Mouse (Mus musculus) limb, embryonic 13.5 days (tissue): ENCODE measurements at regions not wholly inside any gene's neighbourhood (a gene's known extent, or its start where the extent isn't known, plus 50 kb on each side); places are given as distances from the start of the nearest gene placed in this dataset.

Experiments
- ATAC-seq: fragments of 200-750 bp; cut with Nextera tagmentation; 2 replicates; pipeline ENCODE4 v1.8.0; 2017; ENCODE audit warnings: low read depth, moderate number of reproducible peaks, moderate TSS enrichment; ENCODE audit not compliant: low FRiP score
- H3K27ac ChIP-seq: fragments of 300-500 bp; sonication (generic); 2 replicates; pipeline ENCODE4 v1.5.1; 2015; ENCODE audit warnings: inconsistent platforms, mild to moderate bottlenecking, moderate library complexity
- H3K27me3 ChIP-seq: fragments of 300-500 bp; sonication (generic); 2 replicates; pipeline ENCODE4 v1.6.1; 2015; ENCODE audit warnings: mild to moderate bottlenecking, inconsistent platforms
- H3K36me3 ChIP-seq: fragments of 300-500 bp; sonication (generic); 2 replicates; pipeline ENCODE4 v1.6.1; 2015; ENCODE audit warnings: inconsistent platforms, mild to moderate bottlenecking, moderate library complexity
- H3K4me1 ChIP-seq: fragments of 300-500 bp; sonication (generic); 2 replicates; pipeline ENCODE4 v1.6.1; 2015; ENCODE audit warnings: inconsistent platforms
- H3K4me2 ChIP-seq: fragments of 300-500 bp; sonication (generic); replicated peaks from 2 replicates; pipeline ENCODE4 v1.6.1; 2015; ENCODE audit warnings: inconsistent platforms, mild to moderate bottlenecking, moderate library complexity
- H3K4me3 ChIP-seq: fragments of 300-500 bp; sonication (generic); 2 replicates; pipeline ENCODE4 v1.5.1; 2015; ENCODE audit warnings: moderate library complexity, mild to moderate bottlenecking, inconsistent platforms
- H3K9ac ChIP-seq: fragments of 300-500 bp; sonication (generic); 2 replicates; pipeline ENCODE4 v1.6.1; 2015; ENCODE audit warnings: mild to moderate bottlenecking, inconsistent platforms
- H3K9me3 ChIP-seq: fragments of 300-500 bp; sonication (generic); 2 replicates; pipeline ENCODE4 v1.6.1; 2016; ENCODE audit warnings: inconsistent platforms
- WGBS: fragments of 180-500 bp; shearing (Covaris S2); methylation state at CpG from one replicate; pipeline ENCODE4 v1.1.7; 2015; 5-methylcytosine and 5-hydroxymethylcytosine counted together

DNA sequence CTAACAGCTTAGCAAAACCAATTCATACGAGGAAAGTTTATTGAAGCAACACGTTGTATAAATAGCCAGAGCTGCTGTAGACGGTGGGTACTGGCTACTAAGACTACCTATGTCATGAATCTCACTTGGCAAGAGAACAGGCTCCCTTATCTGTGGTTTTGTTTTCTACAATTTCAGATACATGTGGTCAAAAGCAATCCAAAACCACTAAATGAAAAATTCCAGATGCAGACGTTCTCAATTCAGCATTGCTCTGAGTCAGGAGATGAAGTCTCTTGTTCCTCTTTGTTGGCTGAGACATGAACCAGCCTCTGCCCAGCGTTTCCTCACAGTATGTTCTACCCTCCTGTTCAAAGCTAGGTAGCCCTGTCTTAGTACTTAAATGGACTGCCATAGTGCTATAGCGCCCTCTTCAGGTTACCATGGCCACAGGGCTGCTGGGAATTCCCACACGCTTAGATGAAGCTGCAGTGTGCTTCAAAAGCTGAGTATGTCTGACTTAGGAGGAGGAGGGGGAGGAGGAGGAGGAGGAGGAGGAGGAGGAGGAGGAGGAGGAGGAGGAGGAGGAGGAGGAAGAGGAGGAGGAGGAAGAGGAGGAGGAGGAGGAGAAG is 119.0 kb upstream of the Smyd2 start:
- Histone ChIP-seq H3K9ac (no peak overlapping the region), H3K4me1 (0 out of 2 replicates have a peak, but pooled peaks cover 3% of the 10 kb centered on the region), H3K27me3 (peaks cover 4% of the 10 kb centered on the region; the same call in 1 of the 2 replicates), H3K9me3 (no peaks in the 10 kb centered on the region), H3K27ac (no peak overlapping the region), H3K4me2 (no peak overlapping the region), H3K36me3 (no peaks in the 10 kb centered on the region), H3K4me3 (no peak overlapping the region)
- no peak for ATAC-seq
- WGBS, result 57% methylated on average over 7 of the region's 7 CpGs

DNA sequence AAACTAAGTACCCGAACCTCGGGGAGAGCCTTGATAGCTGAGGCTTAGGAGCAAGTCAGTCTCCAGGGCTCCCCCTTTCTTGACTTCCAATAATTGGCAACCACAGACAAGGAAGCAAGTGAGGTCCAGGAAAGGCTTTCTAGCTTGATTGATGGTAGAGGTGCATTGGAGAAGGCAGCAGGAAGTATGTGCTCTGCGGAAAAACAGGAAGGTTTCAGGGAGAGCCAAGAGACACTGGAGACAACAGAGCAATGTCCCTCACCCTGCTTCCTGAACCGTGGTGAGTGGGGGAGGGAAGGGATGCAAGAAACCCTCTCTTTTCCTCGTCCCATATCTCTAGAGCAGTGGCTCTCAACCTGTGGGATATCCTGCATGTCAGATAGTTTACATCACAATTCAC is 115.9 kb upstream of the Smyd2 start:
- Histone ChIP-seq H3K4me1 (no peaks in the 10 kb centered on the region), H3K27me3 (no peaks in the 10 kb centered on the region), H3K4me2 (no peak overlapping the region), H3K36me3 (no peaks in the 10 kb centered on the region), H3K9me3 (no peaks in the 10 kb centered on the region), H3K9ac (no peak overlapping the region), H3K27ac (no peak overlapping the region), H3K4me3 (no peak overlapping the region)
- ATAC-seq, result no peak
- WGBS, result 35% methylated on average over 5 of the region's 5 CpGs

DNA sequence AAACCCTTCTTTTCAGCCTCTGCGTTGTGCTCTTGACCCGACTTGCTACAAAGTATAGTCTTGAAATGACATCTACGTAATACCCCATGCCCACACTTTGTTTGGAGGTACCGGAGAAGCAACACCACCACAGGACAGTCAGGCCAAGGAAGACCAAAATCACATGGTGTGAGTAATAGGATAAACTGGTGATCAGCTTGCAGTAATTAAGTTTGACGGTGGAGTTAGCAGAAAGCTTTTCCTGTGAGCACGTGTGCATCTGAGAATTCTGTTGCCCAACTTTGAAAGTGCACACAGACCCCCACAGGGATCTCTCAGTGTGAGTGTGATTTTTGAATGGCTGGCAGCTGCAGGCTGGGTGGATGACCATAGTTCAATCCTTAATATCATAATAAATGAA is 114.6 kb upstream of the Smyd2 start:
- no peak for ATAC-seq
- Histone ChIP-seq H3K4me2 (no peak overlapping the region), H3K27me3 (no peaks in the 10 kb centered on the region), H3K4me1 (no peaks in the 10 kb centered on the region), H3K9me3 (no peaks in the 10 kb centered on the region), H3K4me3 (no peak overlapping the region), H3K27ac (no peak overlapping the region), H3K9ac (no peak overlapping the region), H3K36me3 (no peaks in the 10 kb centered on the region)
- 65% methylated on average over 6 of the region's 6 CpGs for WGBS

DNA sequence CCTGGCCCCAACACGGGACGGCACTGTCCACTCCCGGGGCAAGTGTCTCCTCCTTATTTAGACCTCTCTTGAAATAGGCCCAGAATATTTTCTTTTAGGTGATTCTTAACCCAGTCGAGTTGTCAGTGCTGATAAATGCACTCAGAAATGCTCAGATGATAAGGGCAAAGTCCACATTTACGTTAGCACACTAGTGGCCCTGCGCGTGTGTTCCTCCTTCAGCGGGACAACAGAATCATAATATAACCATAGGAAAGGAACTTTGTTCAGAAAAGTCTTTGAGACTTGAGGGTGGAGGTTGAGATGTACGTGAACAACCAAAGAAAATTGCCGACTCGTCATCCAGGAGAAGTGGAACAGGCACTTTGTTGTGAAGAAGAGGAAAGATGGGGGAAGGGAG is 113.8 kb upstream of the Smyd2 start:
- no peaks in the 10 kb centered on the region for H3K4me1 ChIP-seq
- no peak overlapping the region for H3K4me2 ChIP-seq
- no peak overlapping the region for H3K4me3 ChIP-seq
- H3K27ac ChIP-seq, result no peak overlapping the region
- H3K27me3 ChIP-seq, result no peaks in the 10 kb centered on the region
- H3K9me3 ChIP-seq, result no peaks in the 10 kb centered on the region
- 91% methylated on average over 11 of the region's 11 CpGs for WGBS
- ATAC-seq, result no peak
- H3K36me3 ChIP-seq, result no peaks in the 10 kb centered on the region
- H3K9ac ChIP-seq, result no peak overlapping the region

DNA sequence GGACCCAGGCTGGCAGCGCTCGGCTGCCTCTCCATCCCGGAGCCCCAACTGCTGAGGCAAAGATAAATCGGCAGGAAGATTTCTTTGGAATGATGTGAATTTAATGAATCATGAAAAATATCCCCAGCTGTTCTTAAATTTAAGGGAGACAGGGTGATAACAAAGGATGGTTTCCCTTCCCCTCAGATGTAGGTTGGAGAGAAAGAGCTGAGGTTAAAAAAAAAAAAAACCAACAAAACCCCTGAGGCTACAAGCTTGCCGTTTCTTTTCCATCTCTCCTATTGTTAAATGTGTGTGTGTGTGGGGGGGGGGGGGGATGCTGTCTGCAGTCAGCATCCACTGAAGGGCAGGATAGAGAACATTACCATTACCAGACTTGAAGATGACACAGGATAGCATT is 111.9 kb upstream of the Smyd2 start:
- Histone ChIP-seq H3K4me3 (no peak overlapping the region), H3K9me3 (no peaks in the 10 kb centered on the region), H3K9ac (no peak overlapping the region), H3K27ac (no peak overlapping the region), H3K4me2 (no peak overlapping the region), H3K4me1 (no peaks in the 10 kb centered on the region), H3K27me3 (no peaks in the 10 kb centered on the region), H3K36me3 (no peaks in the 10 kb centered on the region)
- 55% methylated on average over 5 of the region's 5 CpGs for WGBS
- ATAC-seq, result no peak

DNA sequence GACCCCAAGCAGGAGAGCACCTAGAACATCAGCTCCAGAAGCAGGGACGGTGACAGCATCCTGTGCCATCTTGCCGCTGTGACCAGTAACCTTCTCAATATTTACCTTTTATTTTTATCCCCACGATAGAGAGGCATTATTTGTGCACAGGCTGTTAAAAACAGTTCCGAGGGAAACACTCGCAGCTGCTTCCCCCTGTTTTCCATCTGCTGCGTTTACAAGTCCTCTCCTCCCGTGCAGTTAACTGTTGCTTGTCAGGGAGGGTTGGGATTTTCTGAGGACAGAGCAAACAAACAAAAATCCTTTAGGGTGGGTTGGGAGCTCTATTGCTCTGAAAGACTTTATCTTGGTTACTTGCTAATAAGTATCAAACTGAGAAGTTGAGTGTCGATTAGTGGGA is 105.4 kb upstream of the Smyd2 start:
- Histone ChIP-seq H3K27me3 (no peaks in the 10 kb centered on the region), H3K9me3 (no peaks in the 10 kb centered on the region), H3K4me2 (peak overlapping the region; percentile 40), H3K4me1 (peaks cover 14% of the 10 kb centered on the region), H3K4me3 (no peak overlapping the region), H3K36me3 (no peaks in the 10 kb centered on the region), H3K9ac (0 out of 2 replicates have a peak overlapping the region, but pooled peaks have one; percentile 21), H3K27ac (no peak overlapping the region)
- no peak for ATAC-seq
- WGBS, result 16% methylated on average over 8 of the region's 8 CpGs

DNA sequence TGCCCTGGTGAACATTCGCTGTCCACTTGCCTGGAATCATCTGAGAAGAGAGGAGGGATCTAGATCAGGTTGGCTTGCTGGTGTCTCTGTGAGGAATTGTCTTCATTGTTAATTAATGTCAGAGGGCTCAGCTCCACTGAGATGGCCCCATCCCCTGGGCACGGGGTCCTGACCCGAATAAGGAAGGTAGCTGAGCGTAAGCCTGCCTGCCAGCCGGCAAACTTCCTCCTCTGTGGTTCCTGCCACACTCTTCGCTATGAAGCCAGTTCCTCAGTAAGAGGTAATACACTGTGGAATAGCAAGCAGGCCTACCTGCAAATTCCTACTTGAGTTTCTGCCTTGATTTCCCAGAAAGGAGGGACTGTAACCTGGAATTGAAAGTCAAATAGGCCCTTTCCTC is 87.3 kb upstream of the Smyd2 start:
- ATAC-seq, result no peak
- WGBS, result 80% methylated on average over 6 of the region's 6 CpGs
- no peaks in the 10 kb centered on the region for H3K36me3 ChIP-seq
- peaks cover 20% of the 10 kb centered on the region for H3K27me3 ChIP-seq
- H3K9me3 ChIP-seq, result no peaks in the 10 kb centered on the region
- H3K4me2 ChIP-seq, result no peak overlapping the region
- peaks cover 9% of the 10 kb centered on the region for H3K4me1 ChIP-seq
- H3K9ac ChIP-seq, result no peak overlapping the region
- no peak overlapping the region for H3K27ac ChIP-seq
- no peak overlapping the region for H3K4me3 ChIP-seq

DNA sequence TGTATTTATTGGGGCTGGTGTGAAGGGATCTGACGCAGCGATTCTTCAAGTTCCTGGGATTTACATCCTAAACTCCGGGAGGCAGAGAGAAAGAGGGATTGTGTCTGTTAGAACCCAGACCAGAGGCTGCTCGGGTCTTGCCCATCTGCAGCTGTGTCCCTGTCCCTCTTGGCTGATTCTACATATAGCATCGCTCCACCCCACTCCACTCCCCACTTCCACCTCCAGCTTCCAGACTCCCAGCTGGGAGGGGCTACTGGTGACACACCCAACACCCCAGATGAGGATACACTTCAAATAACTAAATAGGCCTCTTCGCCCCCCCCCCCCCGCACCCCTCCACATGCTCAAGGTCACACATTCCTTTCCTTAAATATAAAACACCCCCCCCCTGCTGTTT is 85.1 kb upstream of the Smyd2 start:
- WGBS, result 38% methylated on average over 7 of the region's 7 CpGs
- Histone ChIP-seq H3K9ac (no peak overlapping the region), H3K4me1 (peaks cover 9% of the 10 kb centered on the region), H3K4me2 (peak overlapping the region; percentile 30), H3K27me3 (peaks cover 20% of the 10 kb centered on the region), H3K9me3 (no peaks in the 10 kb centered on the region), H3K4me3 (no peak overlapping the region), H3K27ac (no peak overlapping the region), H3K36me3 (no peaks in the 10 kb centered on the region)
- peak; percentile 51; the same call in 1 of the 2 replicates for ATAC-seq

DNA sequence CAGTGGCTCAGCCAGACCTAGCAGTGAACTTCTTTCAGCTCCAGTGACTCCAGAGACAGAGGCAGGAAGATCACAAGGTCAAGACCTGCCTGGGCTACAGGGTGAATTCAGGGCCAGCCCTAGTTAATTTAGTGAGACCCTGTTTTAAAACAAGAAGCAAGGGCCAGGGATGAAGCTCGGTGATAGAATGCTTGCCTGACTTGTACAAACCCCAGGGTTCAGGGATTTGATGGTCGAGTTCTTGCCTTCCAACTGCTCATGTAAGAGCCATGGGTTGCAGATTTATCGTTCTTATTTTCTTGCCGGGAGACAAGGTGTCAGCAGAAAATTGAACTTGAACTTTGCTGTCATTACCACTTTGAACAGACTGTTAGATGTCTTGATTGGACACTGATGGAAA is 78.9 kb upstream of the Smyd2 start:
- WGBS, result 71% methylated on average over 4 of the region's 4 CpGs
- ATAC-seq, result no peak
- no peak overlapping the region for H3K4me3 ChIP-seq
- no peaks in the 10 kb centered on the region for H3K4me1 ChIP-seq
- H3K27me3 ChIP-seq, result no peaks in the 10 kb centered on the region
- no peak overlapping the region for H3K27ac ChIP-seq
- H3K9me3 ChIP-seq, result no peaks in the 10 kb centered on the region
- H3K9ac ChIP-seq, result no peak overlapping the region
- H3K36me3 ChIP-seq, result no peaks in the 10 kb centered on the region
- H3K4me2 ChIP-seq, result no peak overlapping the region

DNA sequence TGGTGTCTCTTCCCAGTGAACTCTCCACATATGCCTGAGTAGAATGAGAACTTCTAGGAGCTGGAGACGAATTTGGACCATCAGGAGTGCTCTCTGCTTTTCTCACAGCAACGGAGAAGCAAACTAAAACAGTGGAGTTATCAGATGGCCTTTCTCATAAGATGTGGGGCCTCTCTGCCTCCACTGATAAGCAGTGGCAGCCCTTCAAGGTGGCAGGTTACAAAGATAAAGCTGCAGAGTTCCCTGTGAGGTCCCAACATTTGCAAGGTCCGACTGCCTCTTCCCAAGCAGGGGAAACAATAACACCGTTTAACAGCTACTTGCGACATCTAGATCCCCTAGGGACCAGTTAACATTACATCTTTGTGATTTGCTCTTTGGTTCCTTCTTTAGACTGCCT is 71.5 kb upstream of the Smyd2 start:
- H3K27me3 ChIP-seq, result peaks cover 15% of the 10 kb centered on the region
- no peak for ATAC-seq
- H3K27ac ChIP-seq, result no peak overlapping the region
- no peaks in the 10 kb centered on the region for H3K36me3 ChIP-seq
- no peak overlapping the region for H3K4me2 ChIP-seq
- H3K9me3 ChIP-seq, result no peaks in the 10 kb centered on the region
- peaks cover 34% of the 10 kb centered on the region for H3K4me1 ChIP-seq
- WGBS, result 29% methylated on average over 5 of the region's 5 CpGs
- H3K4me3 ChIP-seq, result no peak overlapping the region
- H3K9ac ChIP-seq, result no peak overlapping the region

DNA sequence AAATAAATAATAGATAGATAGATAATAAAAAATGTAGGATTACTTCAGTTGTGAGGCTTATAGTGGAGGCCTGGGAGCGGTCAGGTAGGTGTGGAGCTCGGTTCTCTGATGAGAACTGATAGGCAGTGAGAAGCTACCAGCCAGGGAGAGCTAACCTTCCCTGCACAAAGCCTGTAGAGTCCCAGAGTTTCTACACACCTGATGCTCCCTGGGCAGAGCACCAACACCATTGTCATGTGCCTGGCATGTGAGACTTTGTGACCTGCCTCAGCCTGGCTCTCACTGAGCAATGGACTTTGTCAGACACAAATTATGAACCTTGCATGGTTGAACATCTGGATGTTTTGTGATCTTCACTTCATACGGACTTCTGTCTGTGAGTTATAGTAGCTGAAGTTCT is 71.1 kb upstream of the Smyd2 start:
- H3K9me3 ChIP-seq, result no peaks in the 10 kb centered on the region
- H3K27ac ChIP-seq, result no peak overlapping the region
- 87% methylated on average over 3 of the region's 3 CpGs for WGBS
- no peak overlapping the region for H3K9ac ChIP-seq
- H3K4me3 ChIP-seq, result no peak overlapping the region
- ATAC-seq, result no peak
- H3K4me2 ChIP-seq, result no peak overlapping the region
- H3K36me3 ChIP-seq, result no peaks in the 10 kb centered on the region
- H3K4me1 ChIP-seq, result peaks cover 37% of the 10 kb centered on the region
- peaks cover 15% of the 10 kb centered on the region for H3K27me3 ChIP-seq

DNA sequence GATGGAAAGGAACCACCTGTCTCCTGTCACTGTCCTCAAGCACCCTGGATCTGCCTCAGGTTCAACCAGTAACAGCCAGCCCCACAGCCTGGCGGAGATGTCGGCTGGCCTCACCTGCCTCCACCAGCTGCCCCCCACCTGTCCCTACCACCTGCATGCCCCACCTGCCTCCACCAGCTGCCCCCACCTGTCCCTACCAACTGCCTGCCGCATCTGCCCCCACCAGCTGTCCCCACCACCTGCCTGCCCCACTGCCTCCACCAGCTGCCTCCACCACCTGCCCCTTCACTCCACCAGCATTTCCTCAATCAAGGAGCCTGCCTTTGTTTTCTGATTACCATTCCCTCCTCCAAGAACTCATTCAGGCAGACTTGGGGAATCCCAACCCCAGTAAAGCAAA is 68.9 kb upstream of the Smyd2 start:
- Histone ChIP-seq H3K27ac (no peak overlapping the region; the same call in 1 of the 2 replicates), H3K27me3 (peaks cover 18% of the 10 kb centered on the region), H3K9me3 (no peaks in the 10 kb centered on the region), H3K36me3 (no peaks in the 10 kb centered on the region), H3K4me3 (no peak overlapping the region), H3K4me2 (no peak overlapping the region), H3K4me1 (peaks cover 37% of the 10 kb centered on the region), H3K9ac (no peak overlapping the region)
- no peak for ATAC-seq
- 56% methylated on average over 3 of the region's 3 CpGs for WGBS

DNA sequence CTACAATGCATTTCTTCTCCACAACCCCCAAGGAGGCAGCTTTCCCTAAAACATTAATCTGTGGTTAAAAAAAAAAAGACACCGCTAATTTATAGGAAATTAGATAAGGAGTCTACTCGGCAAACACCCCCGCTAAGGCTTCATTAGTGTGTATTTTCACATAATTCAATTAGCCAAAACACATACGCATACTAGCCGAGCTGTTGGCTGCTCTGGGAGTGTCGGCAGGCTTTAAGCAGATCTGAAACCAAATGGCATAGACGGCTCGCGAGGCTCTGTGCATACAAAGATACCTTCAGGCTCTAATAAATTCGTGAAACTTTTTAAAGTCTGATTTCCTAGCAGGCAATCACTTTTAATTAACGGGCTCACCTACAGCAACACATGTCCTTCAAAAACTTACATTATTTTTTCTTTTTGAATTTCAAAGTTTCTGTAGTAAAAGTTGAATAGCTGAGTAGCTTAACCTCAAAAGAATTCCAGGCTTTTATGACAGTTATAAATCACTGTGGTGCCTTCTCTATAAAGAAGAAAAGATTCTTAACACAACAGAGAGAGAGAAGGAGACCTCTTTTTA is 68.0 kb upstream of the Smyd2 start:
- no peak overlapping the region for H3K4me3 ChIP-seq
- H3K9ac ChIP-seq, result no peak overlapping the region
- H3K4me2 ChIP-seq, result peak overlapping the region; percentile 42
- H3K27ac ChIP-seq, result no peak overlapping the region
- WGBS, result 5% methylated on average over 11 of the region's 11 CpGs
- no peaks in the 10 kb centered on the region for H3K36me3 ChIP-seq
- peaks cover 37% of the 10 kb centered on the region for H3K4me1 ChIP-seq
- H3K9me3 ChIP-seq, result no peaks in the 10 kb centered on the region
- H3K27me3 ChIP-seq, result peaks cover 18% of the 10 kb centered on the region
- no peak for ATAC-seq
